Mouse (Mus musculus): ENCODE data around the gene Tmem266. TPM values are rescaled to one million over a fixed set of nuclear protein-coding genes. Genes with fewer than 3 reads are reported as not detected.

Gene Tmem266
- polyA plus RNA-seq, 1 experiment from 2014 or later, result 0.18 TPM

DNA sequence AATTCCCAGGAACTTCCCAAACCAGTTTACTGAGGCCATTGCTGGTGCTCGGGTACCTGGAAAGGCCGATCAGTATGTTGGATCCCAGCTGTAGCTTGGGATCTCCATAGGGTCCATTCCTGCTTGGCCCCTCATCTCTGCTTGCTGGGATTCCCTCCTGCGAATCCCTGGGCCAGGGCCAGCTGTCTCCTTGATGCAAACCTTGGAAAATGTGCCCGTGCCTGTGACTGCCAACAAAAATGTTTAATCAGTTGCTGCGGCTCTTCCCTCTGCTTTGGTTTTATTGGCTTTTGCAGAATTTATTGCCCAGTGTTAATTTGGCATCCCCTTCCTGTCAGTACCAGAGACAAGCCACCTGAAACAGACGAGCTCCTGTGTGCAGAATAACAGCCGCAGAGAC is 75.6 kb downstream of the Tmem266 start:
- no peak overlapping the region for H3K27ac ChIP-seq (ENCODE audit: low read length)
- no peak overlapping the region for H3K4me2 ChIP-seq (ENCODE audit: low read depth, low read length)
- 69% methylated on average over 7 of the region's 7 CpGs for WGBS
- no peak for ATAC-seq (replicated peaks; ENCODE audit: extremely low read depth, insufficient read depth, low FRiP score)
- no peaks in the 10 kb centered on the region for H3K36me3 ChIP-seq (ENCODE audit: control insufficient read depth, insufficient read depth)
- no peaks in the 10 kb centered on the region for H3K27me3 ChIP-seq (ENCODE audit: control insufficient read depth, insufficient read depth, low read length)
- H3K9ac ChIP-seq (ENCODE audit: low read length), result no peak overlapping the region
- H3K4me3 ChIP-seq (ENCODE audit: low read length), result no peak overlapping the region
- no peaks in the 10 kb centered on the region for H3K9me3 ChIP-seq (replicated peaks; ENCODE audit: control insufficient read depth, low read length)
- H3K4me1 ChIP-seq (ENCODE audit: control insufficient read depth, insufficient read depth, low read length), result no peaks in the 10 kb centered on the region

DNA sequence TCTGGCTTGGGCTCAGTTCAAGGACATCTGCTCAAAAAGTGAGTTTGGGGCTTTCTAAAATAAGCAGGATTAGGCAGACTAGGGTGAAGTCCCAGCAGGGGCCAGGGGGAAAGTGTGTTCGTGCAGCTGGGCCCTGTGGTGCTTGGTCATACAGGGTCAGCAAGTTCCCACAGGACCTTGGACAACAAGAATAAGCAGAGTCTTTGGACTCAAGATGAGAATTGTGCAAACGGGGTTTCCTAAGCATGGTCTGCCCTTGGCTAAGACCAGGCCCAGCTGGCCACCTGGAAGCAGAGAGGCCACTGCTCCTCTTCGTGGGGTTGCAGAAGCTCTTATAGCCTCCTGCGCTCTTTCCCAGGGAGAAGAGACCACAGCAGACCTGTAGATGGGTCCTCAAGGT is 77.5 kb downstream of the Tmem266 start:
- WGBS, result 88% methylated on average over 4 of the region's 4 CpGs
- Histone ChIP-seq H3K4me1 (ENCODE audit: control insufficient read depth, insufficient read depth, low read length) (no peaks in the 10 kb centered on the region), H3K9ac (ENCODE audit: low read length) (no peak overlapping the region), H3K4me2 (ENCODE audit: low read depth, low read length) (no peak overlapping the region), H3K27me3 (ENCODE audit: control insufficient read depth, insufficient read depth, low read length) (0 out of 2 replicates have a peak, but pooled peaks cover 4% of the 10 kb centered on the region), H3K36me3 (ENCODE audit: control insufficient read depth, insufficient read depth) (no peaks in the 10 kb centered on the region), H3K27ac (ENCODE audit: low read length) (no peak overlapping the region), H3K9me3 (replicated peaks; ENCODE audit: control insufficient read depth, low read length) (no peaks in the 10 kb centered on the region), H3K4me3 (ENCODE audit: low read length) (no peak overlapping the region)
- no peak for ATAC-seq (replicated peaks; ENCODE audit: extremely low read depth, insufficient read depth, low FRiP score)

DNA sequence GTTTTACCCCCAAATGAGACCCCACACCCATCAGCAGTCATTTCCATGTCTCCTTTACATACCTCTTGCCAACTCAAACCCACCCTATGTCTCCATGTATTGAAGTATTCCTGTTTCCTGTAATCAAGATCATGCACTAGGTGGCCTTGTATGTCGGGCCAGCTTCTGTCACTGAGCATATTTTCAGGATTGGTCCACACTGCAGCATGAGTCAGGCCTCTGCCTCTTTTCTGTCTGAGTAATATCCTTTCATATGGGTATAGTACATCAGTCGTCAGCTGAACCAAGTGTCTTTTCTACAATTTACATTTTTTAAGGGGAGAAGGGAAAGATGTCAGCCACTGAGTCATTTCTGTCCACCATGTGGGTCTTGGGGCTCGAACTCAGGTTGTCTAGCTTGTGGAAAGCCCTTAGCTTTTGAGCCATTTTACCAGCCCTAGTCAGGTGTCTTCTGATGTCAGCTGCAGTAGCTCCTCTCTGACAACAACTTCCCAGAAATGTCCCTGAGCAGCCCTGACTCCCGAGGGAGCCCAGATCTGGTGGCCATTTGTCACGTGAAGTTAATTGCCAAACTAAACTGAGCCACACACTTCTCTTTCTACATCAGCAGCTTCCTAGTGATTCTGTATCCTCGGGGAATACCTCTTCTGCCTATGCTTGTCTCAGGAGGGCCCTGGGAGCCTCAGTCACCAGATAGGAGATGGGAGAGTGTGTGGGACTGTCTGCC is 78.4 kb downstream of the Tmem266 start:
- 63% methylated on average over 6 of the region's 6 CpGs for WGBS
- no peak overlapping the region for H3K27ac ChIP-seq (ENCODE audit: low read length)
- no peak overlapping the region for H3K4me3 ChIP-seq (ENCODE audit: low read length)
- ATAC-seq (replicated peaks; ENCODE audit: extremely low read depth, insufficient read depth, low FRiP score), result no peak
- peaks cover 4% of the 10 kb centered on the region; the same call in 1 of the 2 replicates for H3K27me3 ChIP-seq (ENCODE audit: control insufficient read depth, insufficient read depth, low read length)
- no peak overlapping the region for H3K9ac ChIP-seq (ENCODE audit: low read length)
- H3K36me3 ChIP-seq (ENCODE audit: control insufficient read depth, insufficient read depth), result no peaks in the 10 kb centered on the region
- H3K4me2 ChIP-seq (ENCODE audit: low read depth, low read length), result no peak overlapping the region
- H3K4me1 ChIP-seq (ENCODE audit: control insufficient read depth, insufficient read depth, low read length), result no peaks in the 10 kb centered on the region
- no peaks in the 10 kb centered on the region for H3K9me3 ChIP-seq (replicated peaks; ENCODE audit: control insufficient read depth, low read length)

DNA sequence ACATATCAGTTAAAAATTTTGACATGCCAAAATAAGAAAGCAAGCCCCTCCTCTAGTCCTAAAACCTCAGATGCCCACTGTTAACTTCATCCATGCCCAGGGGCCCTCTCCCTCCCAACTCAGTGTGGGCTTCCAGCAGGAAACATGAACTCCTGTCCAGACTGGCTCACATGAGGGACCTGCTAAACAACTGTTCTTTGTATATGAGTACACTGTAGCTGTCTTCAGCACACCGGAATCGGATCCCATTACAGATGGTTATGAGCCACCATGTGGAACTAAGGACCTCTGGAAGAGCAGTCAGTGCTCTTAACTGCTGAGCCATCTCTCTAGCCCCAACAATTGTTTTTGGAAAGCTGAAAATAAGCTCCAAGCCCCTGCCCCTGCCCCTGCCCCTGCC is 80.1 kb downstream of the Tmem266 start:
- H3K27me3 ChIP-seq (ENCODE audit: control insufficient read depth, insufficient read depth, low read length), result peaks cover 4% of the 10 kb centered on the region; the same call in 1 of the 2 replicates
- no peak overlapping the region for H3K27ac ChIP-seq (ENCODE audit: low read length)
- ATAC-seq (replicated peaks; ENCODE audit: extremely low read depth, insufficient read depth, low FRiP score), result no peak
- no peak overlapping the region for H3K4me2 ChIP-seq (ENCODE audit: low read depth, low read length)
- WGBS, result 77% methylated on average over 2 of the region's 2 CpGs
- H3K4me1 ChIP-seq (ENCODE audit: control insufficient read depth, insufficient read depth, low read length), result no peaks in the 10 kb centered on the region
- no peaks in the 10 kb centered on the region for H3K36me3 ChIP-seq (ENCODE audit: control insufficient read depth, insufficient read depth)
- H3K9ac ChIP-seq (ENCODE audit: low read length), result no peak overlapping the region
- H3K9me3 ChIP-seq (replicated peaks; ENCODE audit: control insufficient read depth, low read length), result no peaks in the 10 kb centered on the region
- H3K4me3 ChIP-seq (ENCODE audit: low read length), result no peak overlapping the region

DNA sequence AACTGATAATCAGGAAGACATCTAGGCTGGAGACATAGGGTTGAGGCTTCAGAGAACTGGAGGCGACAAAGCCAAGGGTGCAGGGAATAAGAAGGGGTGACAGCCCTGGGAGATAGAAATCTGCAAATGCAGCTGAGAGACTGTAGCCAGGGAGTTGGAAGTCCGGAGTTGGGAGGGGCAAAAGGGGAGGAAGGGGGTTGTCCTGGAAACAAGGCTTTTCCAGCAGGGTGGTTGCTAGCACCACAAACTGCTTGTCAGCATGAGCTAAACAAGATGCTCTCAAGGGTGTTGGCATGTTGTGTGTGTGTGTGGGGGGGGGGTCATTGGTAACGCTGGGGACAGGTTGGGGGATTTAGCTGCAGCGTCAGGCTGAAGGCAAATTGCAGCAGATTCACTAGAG is 82.1 kb downstream of the Tmem266 start:
- Histone ChIP-seq H3K27me3 (ENCODE audit: control insufficient read depth, insufficient read depth, low read length) (peaks cover 7% of the 10 kb centered on the region; the same call in 1 of the 2 replicates), H3K36me3 (ENCODE audit: control insufficient read depth, insufficient read depth) (no peaks in the 10 kb centered on the region), H3K9me3 (replicated peaks; ENCODE audit: control insufficient read depth, low read length) (no peaks in the 10 kb centered on the region), H3K4me2 (ENCODE audit: low read depth, low read length) (no peak overlapping the region), H3K4me3 (ENCODE audit: low read length) (no peak overlapping the region), H3K9ac (ENCODE audit: low read length) (no peak overlapping the region), H3K4me1 (ENCODE audit: control insufficient read depth, insufficient read depth, low read length) (no peaks in the 10 kb centered on the region), H3K27ac (ENCODE audit: low read length) (no peak overlapping the region)
- no peak for ATAC-seq (replicated peaks; ENCODE audit: extremely low read depth, insufficient read depth, low FRiP score)
- WGBS, result 27% methylated on average over 4 of the region's 4 CpGs

DNA sequence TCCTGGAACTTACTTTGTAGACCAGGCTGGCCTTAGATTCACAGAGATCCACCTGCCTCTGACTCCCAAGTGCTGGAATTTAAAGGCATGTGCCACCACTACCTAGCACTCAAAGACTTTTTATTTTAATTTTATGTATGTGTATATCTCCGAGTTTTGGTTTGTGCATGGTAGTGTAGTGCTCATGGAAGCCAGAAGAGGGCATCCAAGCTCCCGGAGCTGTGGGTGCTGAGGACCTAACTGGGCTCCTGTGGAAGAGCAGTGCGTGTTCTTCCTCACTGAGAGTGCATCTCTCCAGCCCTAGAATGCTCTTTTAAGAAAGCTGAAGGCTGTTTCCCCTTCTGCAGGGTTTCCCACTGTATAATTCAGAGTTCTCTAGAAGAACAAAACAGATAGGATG is 83.1 kb downstream of the Tmem266 start:
- H3K9me3 ChIP-seq (replicated peaks; ENCODE audit: control insufficient read depth, low read length), result no peaks in the 10 kb centered on the region
- H3K27me3 ChIP-seq (ENCODE audit: control insufficient read depth, insufficient read depth, low read length), result peaks cover 7% of the 10 kb centered on the region; the same call in 1 of the 2 replicates
- H3K4me3 ChIP-seq (ENCODE audit: low read length), result no peak overlapping the region
- no peak overlapping the region for H3K9ac ChIP-seq (ENCODE audit: low read length)
- H3K36me3 ChIP-seq (ENCODE audit: control insufficient read depth, insufficient read depth), result no peaks in the 10 kb centered on the region
- no peak overlapping the region for H3K4me2 ChIP-seq (ENCODE audit: low read depth, low read length)
- H3K4me1 ChIP-seq (ENCODE audit: control insufficient read depth, insufficient read depth, low read length), result no peaks in the 10 kb centered on the region
- no peak for ATAC-seq (replicated peaks; ENCODE audit: extremely low read depth, insufficient read depth, low FRiP score)
- WGBS, result 50% methylated on average over 3 of the region's 3 CpGs
- no peak overlapping the region for H3K27ac ChIP-seq (ENCODE audit: low read length)

DNA sequence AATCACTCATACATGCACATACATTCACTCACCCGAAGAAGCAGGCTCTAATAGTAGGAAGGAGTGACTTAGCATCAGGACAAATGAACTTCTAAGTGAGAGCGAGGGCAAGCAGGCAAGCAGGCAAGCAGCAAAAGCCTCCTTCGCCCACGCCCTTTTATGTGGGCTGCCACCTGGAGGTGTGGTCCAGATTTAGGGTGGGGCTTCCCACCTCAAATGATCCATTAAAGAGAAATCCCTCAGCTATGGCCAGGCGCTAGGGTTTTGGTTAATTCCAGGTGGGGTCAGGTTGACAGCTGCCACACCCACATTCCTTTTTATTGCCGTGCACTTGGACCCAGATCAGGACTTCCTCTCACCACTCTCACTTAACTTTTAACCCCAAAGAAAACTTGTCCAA is 83.7 kb downstream of the Tmem266 start:
- Histone ChIP-seq H3K4me2 (ENCODE audit: low read depth, low read length) (no peak overlapping the region), H3K9me3 (replicated peaks; ENCODE audit: control insufficient read depth, low read length) (no peaks in the 10 kb centered on the region), H3K27me3 (ENCODE audit: control insufficient read depth, insufficient read depth, low read length) (peaks cover 7% of the 10 kb centered on the region; the same call in 1 of the 2 replicates), H3K9ac (ENCODE audit: low read length) (no peak overlapping the region), H3K4me1 (ENCODE audit: control insufficient read depth, insufficient read depth, low read length) (no peaks in the 10 kb centered on the region), H3K27ac (ENCODE audit: low read length) (no peak overlapping the region), H3K36me3 (ENCODE audit: control insufficient read depth, insufficient read depth) (no peaks in the 10 kb centered on the region), H3K4me3 (ENCODE audit: low read length) (no peak overlapping the region)
- 48% methylated on average over 6 of the region's 6 CpGs for WGBS
- ATAC-seq (replicated peaks; ENCODE audit: extremely low read depth, insufficient read depth, low FRiP score), result no peak

DNA sequence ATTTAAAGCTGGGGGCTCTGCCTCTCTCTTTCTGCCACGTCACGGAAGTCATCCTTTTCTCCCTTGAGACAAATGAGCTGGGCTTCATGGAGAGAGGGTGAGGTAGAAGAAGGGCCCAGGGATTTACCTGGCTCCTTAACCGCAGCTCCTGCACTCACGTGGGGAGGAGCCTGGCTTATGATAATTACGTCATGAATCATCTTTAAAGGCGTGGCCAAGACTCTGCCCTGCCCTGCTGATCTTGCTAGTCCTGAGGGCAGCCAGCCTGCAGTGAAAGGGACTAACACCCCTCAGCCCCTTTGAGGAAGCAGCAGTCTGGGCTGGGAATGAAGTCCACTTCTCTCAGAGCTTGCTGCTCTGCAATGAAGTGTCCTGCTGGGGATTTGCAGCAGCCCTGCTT is 84.4 kb downstream of the Tmem266 start:
- ATAC-seq (replicated peaks; ENCODE audit: extremely low read depth, insufficient read depth, low FRiP score), result no peak
- Histone ChIP-seq H3K4me1 (ENCODE audit: control insufficient read depth, insufficient read depth, low read length) (no peaks in the 10 kb centered on the region), H3K27ac (ENCODE audit: low read length) (no peak overlapping the region), H3K4me2 (ENCODE audit: low read depth, low read length) (no peak overlapping the region), H3K4me3 (ENCODE audit: low read length) (no peak overlapping the region), H3K9me3 (replicated peaks; ENCODE audit: control insufficient read depth, low read length) (no peaks in the 10 kb centered on the region), H3K9ac (ENCODE audit: low read length) (no peak overlapping the region), H3K36me3 (ENCODE audit: control insufficient read depth, insufficient read depth) (no peaks in the 10 kb centered on the region), H3K27me3 (ENCODE audit: control insufficient read depth, insufficient read depth, low read length) (peaks cover 7% of the 10 kb centered on the region; the same call in 1 of the 2 replicates)
- 40% methylated on average over 6 of the region's 6 CpGs for WGBS

DNA sequence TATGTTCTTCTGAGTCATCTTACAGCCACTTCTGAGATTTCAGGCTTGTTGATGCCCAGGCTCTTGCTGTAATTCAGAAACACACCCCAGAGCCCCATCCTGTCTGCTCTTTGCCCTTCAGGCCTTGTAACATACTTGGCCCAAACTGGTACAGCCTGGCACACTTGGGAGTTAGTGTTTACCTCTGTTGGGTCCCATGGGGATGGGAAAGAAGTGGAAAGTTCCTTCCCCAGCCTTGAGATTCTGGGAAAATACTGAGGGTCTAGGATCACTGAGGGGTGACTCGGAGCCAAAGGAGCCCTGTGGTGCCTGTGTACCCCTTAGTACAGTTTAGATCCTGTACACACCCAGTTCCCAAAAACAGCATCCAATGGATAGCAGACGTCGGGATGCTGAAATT is 95.1 kb downstream of the Tmem266 start:
- Histone ChIP-seq H3K9me3 (replicated peaks; ENCODE audit: control insufficient read depth, low read length) (peaks cover 5% of the 10 kb centered on the region; the same call in 1 of the 2 replicates), H3K36me3 (ENCODE audit: control insufficient read depth, insufficient read depth) (no peaks in the 10 kb centered on the region), H3K4me2 (ENCODE audit: low read depth, low read length) (no peak overlapping the region), H3K27ac (ENCODE audit: low read length) (no peak overlapping the region), H3K27me3 (ENCODE audit: control insufficient read depth, insufficient read depth, low read length) (peaks cover 7% of the 10 kb centered on the region), H3K9ac (ENCODE audit: low read length) (no peak overlapping the region), H3K4me1 (ENCODE audit: control insufficient read depth, insufficient read depth, low read length) (no peaks in the 10 kb centered on the region), H3K4me3 (ENCODE audit: low read length) (no peak overlapping the region)
- 88% methylated on average over 3 of the region's 3 CpGs for WGBS
- ATAC-seq (replicated peaks; ENCODE audit: extremely low read depth, insufficient read depth, low FRiP score), result no peak

Data from heart, embryonic 16.5 days (tissue).